Mouse (Mus musculus) kidney, embryonic 16.5 days (tissue): ENCODE results near the gene Zdhhc14. TPM values are rescaled to one million over a fixed set of nuclear protein-coding genes. Genes with fewer than 3 reads are reported as not detected.

Source experiments
- ATAC-seq: fragments of 200-750 bp; cut with Nextera tagmentation; 2 replicates; pipeline ENCODE4 v1.8.0; 2017; ENCODE audit warnings: moderate TSS enrichment; ENCODE audit not compliant: low FRiP score, low TSS enrichment
- H3K27ac ChIP-seq: fragments of 300-500 bp; sonication (generic); 2 replicates; pipeline ENCODE4 v1.5.1; 2014; ENCODE audit warnings: low read length
- H3K27me3 ChIP-seq: fragments of 300-500 bp; sonication (generic); 2 replicates; pipeline ENCODE4 v1.6.1; 2014; ENCODE audit warnings: low read length, control low read depth, mixed read lengths; ENCODE audit not compliant: insufficient read depth
- H3K36me3 ChIP-seq: fragments of 300-500 bp; sonication (generic); 2 replicates; pipeline ENCODE4 v1.6.1; 2014; ENCODE audit warnings: low read length, control low read depth, mixed read lengths; ENCODE audit not compliant: insufficient read depth
- H3K4me1 ChIP-seq: fragments of 300-500 bp; sonication (generic); 2 replicates; pipeline ENCODE4 v1.6.1; 2014; ENCODE audit warnings: low read length, control low read depth, mixed read lengths; ENCODE audit not compliant: insufficient read depth
- H3K4me2 ChIP-seq: fragments of 300-500 bp; sonication (generic); replicated peaks from 2 replicates; pipeline ENCODE4 v1.6.1; 2014; ENCODE audit warnings: low read depth, low read length
- H3K4me3 ChIP-seq: fragments of 300-500 bp; sonication (generic); 2 replicates; pipeline ENCODE4 v1.5.1; 2014; ENCODE audit warnings: mild to moderate bottlenecking, low read length
- H3K9ac ChIP-seq: fragments of 300-500 bp; sonication (generic); replicated peaks from 2 replicates; pipeline ENCODE4 v1.6.1; 2014; ENCODE audit warnings: low read length
- H3K9me3 ChIP-seq: fragments of 300-500 bp; sonication (generic); 2 replicates; pipeline ENCODE4 v1.6.1; 2016; ENCODE audit warnings: low read length, control low read depth
- WGBS: fragments of 180-500 bp; shearing (Covaris S2); extraction: QIAGEN DNeasy Blood & Tissue Kit; methylation state at CpG from one replicate; pipeline ENCODE4 v1.1.7; 2014; 5-methylcytosine and 5-hydroxymethylcytosine counted together
- polyA plus RNA-seq: library from polyadenylated mRNA; unstranded; fragments of >200 nt; fragmentation: Nextera tagmentation; extraction: Ambion mirVana; gene quantifications from 2 replicates; pipeline ENCODE4 v1.2.1, GENCODE M21; 2015

Zdhhc14 gene
- polyA plus RNA-seq, 1 experiment from 2014 or later: 2.5 TPM

- Histone ChIP-seq H3K36me3 (no peaks in the 10 kb centered on the region), H3K9ac (no peak overlapping the region), H3K4me2 (no peak overlapping the region), H3K27ac (no peak overlapping the region), H3K4me3 (no peak overlapping the region), H3K27me3 (no peaks in the 10 kb centered on the region), H3K9me3 (no peaks in the 10 kb centered on the region), H3K4me1 (no peaks in the 10 kb centered on the region)
- ATAC-seq: no peak
- 73% methylated on average over 7 of the region's 7 CpGs for WGBS
Measured at GRCm38 (mm10) chr17:5668981-5669380, 176.6 kb downstream of the Zdhhc14 start.

GRCm38 (mm10) chr17:5675951-5676350 lies 183.6 kb downstream of the Zdhhc14 start:
- H3K36me3 ChIP-seq: no peaks in the 10 kb centered on the region
- H3K9ac ChIP-seq: no peak overlapping the region
- no peak overlapping the region for H3K27ac ChIP-seq
- H3K27me3 ChIP-seq: no peaks in the 10 kb centered on the region
- no peak overlapping the region for H3K4me3 ChIP-seq
- H3K9me3 ChIP-seq: 0 out of 2 replicates have a peak, but pooled peaks cover 5% of the 10 kb centered on the region
- H3K4me1 ChIP-seq: no peaks in the 10 kb centered on the region
- no peak for ATAC-seq
- 74% methylated on average over 8 of the region's 8 CpGs for WGBS
- H3K4me2 ChIP-seq: no peak overlapping the region

GRCm38 (mm10) chr17:5679315-5679714 lies 187.0 kb downstream of the Zdhhc14 start:
- Histone ChIP-seq H3K36me3 (no peaks in the 10 kb centered on the region), H3K9ac (no peak overlapping the region), H3K4me2 (no peak overlapping the region), H3K4me1 (no peaks in the 10 kb centered on the region), H3K9me3 (0 out of 2 replicates have a peak, but pooled peaks cover 5% of the 10 kb centered on the region), H3K27me3 (no peaks in the 10 kb centered on the region), H3K4me3 (no peak overlapping the region), H3K27ac (no peak overlapping the region)
- ATAC-seq: peak; percentile 92
- WGBS: 3% methylated on average over 1 of the region's 1 CpGs

- no peak for ATAC-seq
- Histone ChIP-seq H3K27me3 (no peaks in the 10 kb centered on the region), H3K4me1 (peaks cover 3% of the 10 kb centered on the region; the same call in 1 of the 2 replicates), H3K9me3 (no peaks in the 10 kb centered on the region), H3K4me2 (no peak overlapping the region), H3K27ac (no peak overlapping the region), H3K4me3 (no peak overlapping the region), H3K9ac (no peak overlapping the region), H3K36me3 (no peaks in the 10 kb centered on the region)
- 79% methylated on average over 7 of the region's 7 CpGs for WGBS
Measured at GRCm38 (mm10) chr17:5685324-5685723, 193.0 kb downstream of the Zdhhc14 start.

GRCm38 (mm10) chr17:5687810-5688209 lies 195.5 kb downstream of the Zdhhc14 start:
- no peaks in the 10 kb centered on the region for H3K9me3 ChIP-seq
- no peak overlapping the region for H3K9ac ChIP-seq
- H3K4me2 ChIP-seq: no peak overlapping the region
- H3K4me3 ChIP-seq: no peak overlapping the region
- H3K27me3 ChIP-seq: no peaks in the 10 kb centered on the region
- WGBS: 72% methylated on average over 4 of the region's 4 CpGs
- no peak for ATAC-seq
- no peak overlapping the region for H3K27ac ChIP-seq
- H3K36me3 ChIP-seq: no peaks in the 10 kb centered on the region
- peaks cover 3% of the 10 kb centered on the region; the same call in 1 of the 2 replicates for H3K4me1 ChIP-seq

GRCm38 (mm10) chr17:5688222-5688621 lies 195.9 kb downstream of the Zdhhc14 start:
- Histone ChIP-seq H3K4me2 (no peak overlapping the region), H3K4me3 (no peak overlapping the region), H3K27me3 (no peaks in the 10 kb centered on the region), H3K4me1 (peaks cover 3% of the 10 kb centered on the region; the same call in 1 of the 2 replicates), H3K36me3 (no peaks in the 10 kb centered on the region), H3K27ac (no peak overlapping the region), H3K9me3 (no peaks in the 10 kb centered on the region), H3K9ac (no peak overlapping the region)
- ATAC-seq: no peak
- 93% methylated on average over 2 of the region's 2 CpGs for WGBS

- Histone ChIP-seq H3K4me2 (no peak overlapping the region), H3K9ac (no peak overlapping the region), H3K27ac (no peak overlapping the region), H3K36me3 (no peaks in the 10 kb centered on the region), H3K27me3 (no peaks in the 10 kb centered on the region), H3K9me3 (no peaks in the 10 kb centered on the region), H3K4me1 (peaks cover 3% of the 10 kb centered on the region; the same call in 1 of the 2 replicates), H3K4me3 (no peak overlapping the region)
- ATAC-seq: no peak
Measured at GRCm38 (mm10) chr17:5688669-5689068, 196.3 kb downstream of the Zdhhc14 start.

GRCm38 (mm10) chr17:5690746-5691535 lies 198.6 kb downstream of the Zdhhc14 start:
- Histone ChIP-seq H3K36me3 (no peaks in the 10 kb centered on the region), H3K27ac (no peak overlapping the region), H3K4me3 (no peak overlapping the region), H3K4me1 (peaks cover under 1% of the 10 kb centered on the region; the same call in 1 of the 2 replicates), H3K9ac (no peak overlapping the region), H3K4me2 (no peak overlapping the region), H3K27me3 (no peaks in the 10 kb centered on the region), H3K9me3 (no peaks in the 10 kb centered on the region)
- no peak for ATAC-seq
- WGBS: 65% methylated on average over 8 of the region's 8 CpGs

GRCm38 (mm10) chr17:5692661-5693060 lies 200.3 kb downstream of the Zdhhc14 start:
- 72% methylated on average over 3 of the region's 3 CpGs for WGBS
- no peaks in the 10 kb centered on the region for H3K27me3 ChIP-seq

GRCm38 (mm10) chr17:5693256-5693655 lies 200.9 kb downstream of the Zdhhc14 start:
- no peak overlapping the region for H3K4me2 ChIP-seq
- H3K4me3 ChIP-seq: no peak overlapping the region
- H3K9ac ChIP-seq: no peak overlapping the region
- 75% methylated on average over 7 of the region's 7 CpGs for WGBS
- H3K27ac ChIP-seq: no peak overlapping the region
- ATAC-seq: no peak; the same call in 1 of the 2 replicates
- no peaks in the 10 kb centered on the region for H3K9me3 ChIP-seq
- H3K36me3 ChIP-seq: no peaks in the 10 kb centered on the region
- no peaks in the 10 kb centered on the region for H3K4me1 ChIP-seq
- H3K27me3 ChIP-seq: no peaks in the 10 kb centered on the region

More at GRCm38 (mm10) chr17:5692661-5693060, 200.3 kb downstream of the Zdhhc14 start:
- Histone ChIP-seq H3K4me3 (no peak overlapping the region), H3K9me3 (no peaks in the 10 kb centered on the region), H3K4me1 (no peaks in the 10 kb centered on the region), H3K4me2 (no peak overlapping the region), H3K27ac (no peak overlapping the region), H3K9ac (no peak overlapping the region), H3K36me3 (no peaks in the 10 kb centered on the region)
- ATAC-seq: no peak
